Mouse (Mus musculus) megakaryocyte-erythroid progenitor cell, adult 5-6 weeks (primary cell): ENCODE measurements around the gene Wdr95. TPM values are rescaled to one million over a fixed set of nuclear protein-coding genes. Genes with fewer than 3 reads are reported as not detected.

Experiments
- ATAC-seq: replicated peaks from 2 replicates; pipeline ENCODE4 v1.8.0; 2016; ENCODE audit warnings: mild to moderate bottlenecking, inconsistent platforms; ENCODE audit not compliant: severe bottlenecking, poor library complexity, low FRiP score, low TSS enrichment
- total RNA-seq, 2 experiments: library from RNA; stranded (forward) in 1 of 2; stranded (reverse) in 1 of 2; fragments of 200-1000, 215-1000 nt in 1 of 2; fragments of >200 nt in 1 of 2; fragmentation: Nextera tagmentation in 1 of 2; gene quantifications; 2 replicates each; pipeline ENCODE4 v1.2.3; 2014 to 2017

Gene Wdr95
- total RNA-seq (2014; fragmentation: Nextera tagmentation) (0.15 TPM in 1 of 2 replicates, not detected in the other), total RNA-seq (2017) (not detected in 2 replicates)

- ATAC-seq = no peak
Observed at GRCm38 (mm10) chr5:149527999-149528729, at the start of gene Wdr95. TSS of gene Wdr95 (plus strand) at chr5:149528679.

GRCm38 (mm10) chr5:149481920-149482319 lies 46.6 kb upstream of the Wdr95 start:
- ATAC-seq = no peak

GRCm38 (mm10) chr5:149483321-149484052 lies 45.0 kb upstream of the Wdr95 start:
- 0 out of 2 replicates have a peak, but pooled peaks have one; percentile 31 for ATAC-seq

- ATAC-seq = peak; percentile 42
Observed at GRCm38 (mm10) chr5:149484270-149484669, 44.2 kb upstream of the Wdr95 start.

- ATAC-seq = no peak
Observed at GRCm38 (mm10) chr5:149485447-149485846, 43.0 kb upstream of the Wdr95 start.

GRCm38 (mm10) chr5:149488360-149489021 lies 40.0 kb upstream of the Wdr95 start:
- 0 out of 2 replicates have a peak, but pooled peaks have one; percentile 11 for ATAC-seq

- ATAC-seq = no peak
Observed at GRCm38 (mm10) chr5:149489136-149489535, 39.3 kb upstream of the Wdr95 start.

GRCm38 (mm10) chr5:149490275-149490674 lies 38.2 kb upstream of the Wdr95 start:
- no peak for ATAC-seq

- ATAC-seq = no peak
Observed at GRCm38 (mm10) chr5:149495655-149496054, 32.8 kb upstream of the Wdr95 start.

- ATAC-seq = no peak
Observed at GRCm38 (mm10) chr5:149496401-149497066, 31.9 kb upstream of the Wdr95 start.

- no peak for ATAC-seq
Observed at GRCm38 (mm10) chr5:149499936-149500335, 28.5 kb upstream of the Wdr95 start.

- ATAC-seq = no peak
Observed at GRCm38 (mm10) chr5:149503423-149504175, 24.9 kb upstream of the Wdr95 start.

GRCm38 (mm10) chr5:149504985-149505384 lies 23.5 kb upstream of the Wdr95 start:
- ATAC-seq = no peak

- no peak for ATAC-seq
Observed at GRCm38 (mm10) chr5:149506033-149506432, 22.4 kb upstream of the Wdr95 start.

- no peak for ATAC-seq
Observed at GRCm38 (mm10) chr5:149508094-149509029, 20.1 kb upstream of the Wdr95 start.

GRCm38 (mm10) chr5:149510323-149510722 lies 18.2 kb upstream of the Wdr95 start:
- no peak for ATAC-seq

GRCm38 (mm10) chr5:149512695-149513094 lies 15.8 kb upstream of the Wdr95 start:
- no peak for ATAC-seq
